Mouse (Mus musculus) CH12.LX (cell line): ENCODE measurements around the gene Prkag2. TPM values are rescaled to one million over a fixed set of nuclear protein-coding genes. Genes with fewer than 3 reads are reported as not detected.

Source experiments
- DNase-seq: peaks from one replicate; pipeline ENCODE4 v3.0.0-alpha.2; 2013; ENCODE audit errors: extremely low read depth
- H3K27ac ChIP-seq: 2 replicates; pipeline ENCODE4 v1.5.1; 2012; ENCODE audit warnings: low read depth, mild to moderate bottlenecking, control low read depth, moderate library complexity; ENCODE audit not compliant: insufficient read depth
- H3K27me3 ChIP-seq: replicated peaks from 2 replicates; pipeline ENCODE3; 2012; ENCODE audit warnings: inconsistent platforms
- H3K36me3 ChIP-seq, 2 experiments: replicated peaks in 1 of 2; 2 replicates each; pipeline versions ENCODE3 to v1.6.1; 2012; ENCODE audit warnings: inconsistent platforms in 1 of 2, low read length in 1 of 2, mild to moderate bottlenecking in 1 of 2, mixed read lengths in 1 of 2, moderate library complexity in 1 of 2; ENCODE audit not compliant: control insufficient read depth in 1 of 2, insufficient read depth in 1 of 2
- H3K4me1 ChIP-seq, 2 experiments: 2 replicates each; pipeline ENCODE4 v1.6.1; 2012; ENCODE audit warnings: inconsistent platforms in 1 of 2, moderate library complexity in 1 of 2; ENCODE audit not compliant: insufficient read depth in 2 of 2, control insufficient read depth in 1 of 2
- H3K4me2 ChIP-seq: 2 replicates; pipeline ENCODE4 v1.6.1; 2012; ENCODE audit warnings: low read depth, mild to moderate bottlenecking, control low read depth; ENCODE audit not compliant: poor library complexity, insufficient read depth, severe bottlenecking
- H3K4me3 ChIP-seq, 3 experiments: fragments of 150-350 bp in 1 of 3; sonication (generic) in 1 of 3; replicated peaks in 1 of 3; 2 replicates each; pipeline versions ENCODE3 to v1.5.1; 2011 to 2012; ENCODE audit warnings: low read depth in 2 of 3, low read length in 2 of 3, mild to moderate bottlenecking in 2 of 3, moderate library complexity in 2 of 3, control low read depth in 1 of 3, improper control_type of control experiment in 1 of 3, inconsistent platforms in 1 of 3, mixed read lengths in 1 of 3; ENCODE audit not compliant: poor library complexity in 1 of 3
- H3K79me2 ChIP-seq: replicated peaks from 2 replicates; pipeline ENCODE4 v1.6.1; 2012; ENCODE audit warnings: mild to moderate bottlenecking, moderate library complexity; ENCODE audit not compliant: control insufficient read depth, poor library complexity, insufficient read depth, severe bottlenecking; ENCODE audit errors: extremely low read depth
- H3K9ac ChIP-seq: 2 replicates; pipeline ENCODE4 v1.6.1; 2012; ENCODE audit warnings: low read depth, mild to moderate bottlenecking, control low read depth, moderate library complexity; ENCODE audit not compliant: insufficient read depth
- H3K9me3 ChIP-seq: replicated peaks from 2 replicates; pipeline ENCODE3; 2012; ENCODE audit warnings: low read length, inconsistent platforms, mixed read lengths
- CHD1 ChIP-seq: IDR thresholded peaks from 2 replicates; pipeline ENCODE4 v1.6.1; 2012; ENCODE audit warnings: low read depth, low read length, improper control_type of control experiment, inconsistent platforms
- E2F4 ChIP-seq: IDR thresholded peaks from 2 replicates; pipeline ENCODE4 v1.6.1; 2011; ENCODE audit warnings: low read depth, low read length, improper control_type of control experiment; ENCODE audit not compliant: insufficient replicate concordance
- ELF1 ChIP-seq: IDR thresholded peaks from 2 replicates; pipeline ENCODE4 v1.6.1; 2014; ENCODE audit warnings: low read depth, mild to moderate bottlenecking, inconsistent platforms, low read length, improper control_type of control experiment
- GABPA ChIP-seq: IDR thresholded peaks from 2 replicates; pipeline ENCODE4 v1.6.1; 2012; ENCODE audit warnings: low read depth, low read length, improper control_type of control experiment, inconsistent platforms; ENCODE audit not compliant: insufficient replicate concordance
- HCFC1 ChIP-seq: IDR thresholded peaks from 2 replicates; pipeline ENCODE4 v1.6.1; 2012; ENCODE audit warnings: low read depth, mild to moderate bottlenecking, inconsistent platforms, low read length, improper control_type of control experiment
- IRF4 ChIP-seq: IDR thresholded peaks from 2 replicates; pipeline ENCODE4 v1.6.1; 2014; ENCODE audit warnings: low read depth, mild to moderate bottlenecking, inconsistent platforms, low read length, improper control_type of control experiment
- JUN ChIP-seq: IDR thresholded peaks from 2 replicates; pipeline ENCODE4 v1.6.1; 2011; ENCODE audit warnings: low read depth, mild to moderate bottlenecking, low read length, improper control_type of control experiment, moderate library complexity; ENCODE audit not compliant: insufficient read depth
- JUND ChIP-seq: conservative IDR thresholded peaks from 2 replicates; pipeline ENCODE4 v1.6.1; 2011; ENCODE audit warnings: low read depth, low read length, improper control_type of control experiment
- KAT2A ChIP-seq: IDR thresholded peaks from 2 replicates; pipeline ENCODE4 v1.6.1; 2012; ENCODE audit warnings: low read length, improper control_type of control experiment, inconsistent platforms; ENCODE audit not compliant: insufficient replicate concordance
- NELFE ChIP-seq: IDR thresholded peaks from 2 replicates; pipeline ENCODE4 v1.6.1; 2011; ENCODE audit warnings: low read depth, low read length, improper control_type of control experiment
- NRF1 ChIP-seq: IDR thresholded peaks from 2 replicates; pipeline ENCODE4 v1.6.1; 2014; ENCODE audit warnings: low read depth, mild to moderate bottlenecking, inconsistent platforms, low read length, improper control_type of control experiment, moderate library complexity
- POLR2AphosphoS2 ChIP-seq: IDR thresholded peaks from 2 replicates; pipeline ENCODE4 v1.6.1; 2011; ENCODE audit warnings: low read depth, low read length, improper control_type of control experiment
- SIN3A ChIP-seq: IDR thresholded peaks from 2 replicates; pipeline ENCODE4 v1.6.1; 2012; ENCODE audit warnings: low read length, improper control_type of control experiment, inconsistent platforms
- SMC3 ChIP-seq: IDR thresholded peaks from 2 replicates; pipeline ENCODE4 v1.6.1; 2011; ENCODE audit warnings: low read depth, low read length, improper control_type of control experiment
- USF1 ChIP-seq: IDR thresholded peaks from 2 replicates; pipeline ENCODE4 v1.6.1; 2014; ENCODE audit warnings: low read depth, mild to moderate bottlenecking, inconsistent platforms, low read length, improper control_type of control experiment
- ZC3H11A ChIP-seq: IDR thresholded peaks from 2 replicates; pipeline ENCODE4 v1.6.1; 2012; ENCODE audit warnings: low read depth, mild to moderate bottlenecking, inconsistent platforms, low read length, improper control_type of control experiment
- ZKSCAN1 ChIP-seq: IDR thresholded peaks from 2 replicates; pipeline ENCODE4 v1.6.1; 2012; ENCODE audit warnings: low read depth, inconsistent platforms, low read length, improper control_type of control experiment, borderline replicate concordance
- ZMIZ1 ChIP-seq: IDR thresholded peaks from 2 replicates; pipeline ENCODE4 v1.6.1; 2012; ENCODE audit warnings: low read depth, mild to moderate bottlenecking, inconsistent platforms, low read length, improper control_type of control experiment
- dilution Hi-C: fragments of 300-500 bp; cut with MboI; formaldehyde crosslinking; loops from 2 replicates; pipeline ENCODE4 v1.14.3; 2020; ENCODE audit warnings: low sequenced_read_pairs; ENCODE audit not compliant: extremely low pct_unique_long_range_greater_than_20kb, extremely low pct_ligation_motif_present
- in situ Hi-C: fragments of 300-500 bp; cut with MboI; formaldehyde crosslinking; loops from 3 replicates; pipeline ENCODE4 v1.14.3; 2019; ENCODE audit warnings: low sequenced_read_pairs, low pct_ligation_motif_present, low pct_unique_long_range_greater_than_20kb, mixed read lengths
- polyA plus RNA-seq: library from polyadenylated mRNA; unstranded; fragments of >175 nt; gene quantifications from 2 replicates; pipeline ENCODE4 v1.2.1, GENCODE M21; 2012; ENCODE audit warnings: low read depth; ENCODE audit not compliant: insufficient read length
- total RNA-seq, 2 experiments: library from RNA; depleted of rRNA; stranded (reverse); fragments of 300-350 nt in 1 of 2; fragments of >200 nt in 1 of 2; gene quantifications; 2 replicates each; pipeline ENCODE4 v1.2.3; 2012 to 2014

Gene Prkag2
- total and polyA plus RNA-seq, 3 experiments: 4.6 to 21.2 (median 8.8) TPM

DNA sequence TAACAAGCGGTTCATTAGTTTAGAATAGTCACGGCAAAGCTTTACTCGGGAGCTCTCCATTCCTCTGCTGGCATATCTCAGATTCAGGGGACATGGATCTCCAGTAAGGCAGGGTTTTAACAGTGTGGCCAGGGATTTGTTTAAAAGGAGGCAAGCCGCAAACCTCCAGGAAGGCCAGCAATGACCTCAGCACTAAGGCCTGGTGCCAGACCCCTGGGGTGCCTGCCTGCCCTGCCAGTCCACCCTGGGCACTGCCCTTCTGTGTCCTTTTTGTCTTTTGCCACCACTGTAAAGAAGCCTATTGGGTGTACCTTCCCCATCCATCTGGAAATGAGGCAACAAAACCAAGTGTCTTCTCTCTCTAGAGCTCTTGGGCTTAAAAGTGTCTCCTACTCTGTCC, 226.3 kb downstream of the Prkag2 start:
- H3K9me3 ChIP-seq: no peaks in the 10 kb centered on the region
- no peaks in the 10 kb centered on the region for H3K27me3 ChIP-seq
- TF ChIP-seq ELF1: no peak
- TF ChIP-seq ZMIZ1: no peak
- TF ChIP-seq JUND: no peak
- TF ChIP-seq NRF1: no peak
- TF ChIP-seq SMC3: no peak
- no peak for TF ChIP-seq E2F4
- TF ChIP-seq CHD1: no peak
- TF ChIP-seq, all 38 proteins: peak for 0
- no peak overlapping the region for H3K4me2 ChIP-seq
- no peak overlapping the region for H3K27ac ChIP-seq
- no peak overlapping the region for H3K9ac ChIP-seq
- H3K79me2 ChIP-seq: no peaks in the 10 kb centered on the region
- in situ Hi-C loops: no loop called here
- dilution Hi-C loops: no loop called here
- H3K36me3 ChIP-seq: peaks cover 7 to 47% of the 10 kb centered on the region in 2 experiments
- DNase-seq: no peak
- peaks cover 0 to 34% of the 10 kb centered on the region in 2 experiments; a peak in 2 of 4 replicates for H3K4me1 ChIP-seq
- H3K4me3 ChIP-seq: no peak overlapping the region

DNA sequence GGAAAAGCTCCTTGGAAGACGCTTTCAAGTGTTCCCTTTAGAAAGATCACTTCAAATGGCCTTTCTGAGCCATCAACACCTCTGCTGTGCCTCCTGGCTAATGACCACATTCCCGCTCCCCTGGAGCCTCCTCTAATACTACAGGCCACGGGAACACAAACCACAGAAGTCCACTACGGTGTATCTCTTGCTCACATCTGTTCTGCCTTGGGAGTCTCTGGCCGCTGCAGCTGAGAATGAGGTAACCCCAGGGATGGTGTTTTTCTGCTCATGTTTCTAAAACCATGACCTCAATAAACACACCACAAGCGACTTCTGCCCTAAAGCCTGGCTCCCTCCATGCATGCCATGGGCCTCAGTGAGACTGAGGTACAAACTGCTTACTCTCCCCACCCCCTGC, 227.2 kb downstream of the Prkag2 start:
- H3K4me2 ChIP-seq: no peak overlapping the region
- H3K4me3 ChIP-seq: no peak overlapping the region
- H3K27ac ChIP-seq: no peak overlapping the region
- dilution Hi-C loops (no loop called here), in situ Hi-C loops (no loop called here)
- H3K27me3 ChIP-seq: no peaks in the 10 kb centered on the region
- no peaks in the 10 kb centered on the region for H3K79me2 ChIP-seq
- TF ChIP-seq CHD1 (no peak), IRF4 (no peak), USF1 (no peak), ELF1 (no peak), ZKSCAN1 (no peak), SIN3A (no peak), KAT2A (no peak), GABPA (no peak), POLR2AphosphoS2 (no peak), ZC3H11A (no peak), NELFE (no peak), JUN (no peak), HCFC1 (no peak)
- no peak for DNase-seq
- no peaks in the 10 kb centered on the region for H3K9me3 ChIP-seq
- H3K9ac ChIP-seq: no peak overlapping the region
- H3K36me3 ChIP-seq: peaks cover 4 to 42% of the 10 kb centered on the region in 2 experiments
- H3K4me1 ChIP-seq: peaks cover 0 to 35% of the 10 kb centered on the region in 2 experiments; a peak in 2 of 4 replicates
